Mouse (Mus musculus) lung, adult 2 months (tissue): ENCODE data around the gene Fhl2.

Experiments used
- CTCF ChIP-seq: fragments of 200-500 bp; IDR thresholded peaks from 2 replicates; pipeline ENCODE4 v1.5.1; 2011; ENCODE audit warnings: mild to moderate bottlenecking, low read length, control low read depth; ENCODE audit not compliant: insufficient read depth
- POLR2A ChIP-seq: fragments of 200-500 bp; IDR thresholded peaks from 2 replicates; pipeline ENCODE4 v1.6.1; 2011; ENCODE audit warnings: low read depth, mild to moderate bottlenecking, control low read depth, low read length, borderline replicate concordance; ENCODE audit errors: extremely low read depth

DNA sequence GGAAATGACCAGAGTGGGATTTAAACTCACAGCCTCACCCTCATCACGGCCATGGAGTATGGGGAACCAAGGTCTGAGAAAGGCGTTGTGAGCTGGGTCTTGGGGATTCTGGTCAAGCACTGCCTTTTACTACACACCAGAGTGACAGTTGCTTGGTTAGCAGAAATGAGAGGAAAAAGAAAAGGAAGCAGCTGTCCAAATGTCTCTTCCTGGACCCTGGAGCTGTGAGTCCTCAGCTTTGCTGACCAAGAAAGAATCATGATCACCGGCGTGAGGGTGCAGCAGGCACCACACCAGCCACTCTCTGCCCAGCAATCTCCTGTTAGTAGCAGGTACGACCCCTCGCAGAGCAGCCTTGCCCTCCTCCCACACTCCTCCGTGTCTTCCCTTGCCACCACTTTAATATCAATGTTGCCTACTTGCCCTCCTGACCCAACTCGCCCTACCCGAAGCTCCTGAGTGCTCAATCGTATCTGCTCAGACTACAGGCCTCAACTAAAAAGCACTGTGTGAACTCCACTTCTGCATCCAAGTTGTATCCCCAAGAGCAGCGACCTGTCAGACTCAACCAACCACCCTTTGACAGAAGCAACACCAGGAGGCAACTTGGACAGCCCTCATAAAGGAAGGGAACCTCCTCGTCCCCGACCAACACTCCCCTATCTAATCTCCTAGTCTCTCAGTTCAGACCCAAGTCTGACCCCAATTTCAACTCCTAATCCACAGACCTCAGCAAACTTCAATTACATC is 105.3 kb downstream of the Fhl2 start:
- no peak for TF ChIP-seq POLR2A
- no peak for TF ChIP-seq CTCF
